Mouse (Mus musculus): ENCODE measurements around the gene Pde6d.

DNA sequence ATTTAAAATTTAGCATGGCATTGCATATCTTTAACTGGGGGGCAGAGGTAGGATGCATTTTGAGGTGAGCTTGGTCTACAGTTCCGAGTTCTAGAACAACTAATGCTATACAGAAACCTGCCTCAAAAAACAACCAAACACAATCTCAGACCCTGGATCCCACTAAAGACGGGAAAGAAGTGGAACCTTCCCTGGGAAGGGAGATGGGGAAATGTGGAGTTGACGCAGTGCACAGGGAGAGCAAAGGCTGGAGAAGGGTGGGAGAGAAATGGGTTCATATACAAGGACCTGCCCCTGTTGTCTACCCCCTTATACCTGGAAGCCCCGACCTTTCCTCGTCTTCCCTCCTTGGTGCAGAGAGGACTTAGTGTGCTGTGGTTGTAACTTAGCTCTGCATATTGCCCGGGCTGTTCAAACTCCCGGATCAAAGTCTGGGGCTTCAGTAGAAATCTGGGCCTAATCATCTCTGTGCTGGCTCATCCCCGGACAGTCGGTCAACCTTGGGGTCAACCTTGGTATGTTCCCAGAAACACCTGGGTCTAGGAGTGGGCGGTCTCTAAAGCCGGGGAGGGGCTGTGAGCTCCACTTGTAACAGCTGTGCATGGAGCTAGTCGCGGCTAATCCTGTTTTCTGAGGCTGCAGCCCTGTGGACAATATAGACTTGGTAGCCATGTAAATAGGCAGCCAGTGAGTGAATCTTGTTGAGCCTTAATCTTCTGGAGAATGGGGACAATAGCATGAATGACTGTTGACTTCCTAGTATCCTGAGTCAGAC, 50.7 kb downstream of the Pde6d start:
- no peak for TF ChIP-seq CTCF (IDR thresholded peaks at IDR 0.05; ENCODE audit: low read depth, low read length)
- TF ChIP-seq POLR2A (IDR thresholded peaks at IDR 0.05; ENCODE audit: borderline replicate concordance, low read depth, low read length) = no peak
